Mouse (Mus musculus) E14TG2a.4 (cell line): ENCODE measurements around the gene Kcne1.

Experiments used
- CTCF ChIP-seq: conservative IDR thresholded peaks from 2 replicates; pipeline ENCODE4 v1.5.1; 2014; ENCODE audit warnings: low read length
- NANOG ChIP-seq: IDR thresholded peaks from 2 replicates; pipeline ENCODE4 v1.6.1; 2014; ENCODE audit warnings: borderline replicate concordance, low read length, mixed read lengths

- TF ChIP-seq CTCF (no peak), NANOG (no peak)
These were observed 3.9 kb downstream of the Kcne1 start for GRCm38 (mm10) chr16:92355366-92355765.
